In the genomic region with DNA sequence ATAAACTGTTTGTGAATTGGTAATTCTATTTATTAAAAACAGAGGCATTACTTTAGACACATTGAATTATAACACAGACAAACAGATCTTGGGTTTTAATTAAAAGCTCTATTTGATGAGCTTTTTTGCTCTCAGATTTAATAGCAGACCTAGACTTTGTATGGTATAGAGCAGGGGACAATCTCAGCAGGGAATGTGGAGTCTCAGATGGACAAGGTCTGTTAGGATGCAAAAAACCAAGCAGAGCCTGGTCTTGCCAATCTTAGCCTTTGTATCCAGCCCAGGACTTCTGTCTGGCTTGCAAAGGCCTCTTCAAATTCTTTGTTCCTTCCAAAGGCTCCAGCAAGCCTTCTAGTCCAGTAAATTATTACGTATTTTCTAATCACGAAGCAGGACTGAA, we compare ENCODE assay signal across 25 mouse cellular contexts.
"Had no signal": no experiment of that assay in that cellular context is flagged by ENCODE, and none has a peak within 500 bp of the region (broad histone marks: within the 10 kb centered on the region; RNA-seq: fewer than 3 reads in every experiment).

No protein-coding gene starts in this region.

- H3K4me3 ChIP-seq: heart, adult 2 months; heart, embryonic 12.5 days; hindbrain, embryonic 15.5 days; kidney, embryonic 15.5 days; layer of hippocampus, adult 2 months; left cerebral cortex, adult 2 months; limb, embryonic 10.5 days; limb, embryonic 12.5 days; liver, embryonic 13.5 days; liver, embryonic 15.5 days had no signal

- H3K9me3 ChIP-seq: heart, embryonic 12.5 days; hindbrain, embryonic 15.5 days; kidney, embryonic 15.5 days; limb, embryonic 10.5 days; limb, embryonic 12.5 days; liver, embryonic 13.5 days; liver, embryonic 15.5 days had no signal

- ATAC-seq: intestine, embryonic 16.5 days; liver, postnatal 0 days had no signal

- H3K9ac ChIP-seq: heart, embryonic 12.5 days; hindbrain, embryonic 15.5 days; kidney, embryonic 15.5 days; limb, embryonic 12.5 days; liver, embryonic 13.5 days; liver, embryonic 15.5 days; liver, postnatal 0 days had no signal

- H3K36me3 ChIP-seq: heart, embryonic 12.5 days; hindbrain, embryonic 15.5 days; kidney, embryonic 15.5 days; limb, embryonic 10.5 days; limb, embryonic 12.5 days; liver, embryonic 13.5 days; liver, embryonic 15.5 days had no signal

- DNase-seq: gastrocnemius, postnatal 14 days; gastrocnemius, postnatal 36 days; heart, adult 11 months; heart, adult 2 months; heart, postnatal 10 days; heart, postnatal 4 days; kidney, adult 11 months; kidney, adult 2 months; kidney, adult 9 months; kidney, postnatal 14 days; kidney, postnatal 36 days; liver; liver, embryonic 13.5 days; liver, postnatal 0 days had no signal

- H3K4me2 ChIP-seq: heart, embryonic 12.5 days; hindbrain, embryonic 15.5 days; kidney, embryonic 15.5 days; limb, embryonic 12.5 days; liver, embryonic 11.5 days; liver, embryonic 13.5 days; liver, embryonic 15.5 days had no signal

- H3K4me1 ChIP-seq: heart, embryonic 12.5 days; kidney, embryonic 15.5 days; limb, embryonic 10.5 days; limb, embryonic 12.5 days; liver, embryonic 13.5 days; liver, embryonic 15.5 days had no signal

- H3K27me3 ChIP-seq: heart, embryonic 12.5 days; hindbrain, embryonic 15.5 days; kidney, embryonic 15.5 days; limb, embryonic 12.5 days; liver, embryonic 13.5 days; liver, embryonic 15.5 days had no signal

- H3K27ac ChIP-seq: heart, adult 2 months; hindbrain, embryonic 15.5 days; kidney, embryonic 15.5 days; kidney, postnatal 0 days; layer of hippocampus, adult 2 months; left cerebral cortex, adult 2 months; limb, embryonic 10.5 days; limb, embryonic 12.5 days; liver, embryonic 13.5 days; liver, embryonic 15.5 days had no signal
